Mouse (Mus musculus): ENCODE results near the gene Zfp592. TPM values are rescaled to one million over a fixed set of nuclear protein-coding genes. Genes with fewer than 3 reads are reported as not detected.

The Zfp592 gene
- 17.3 and 19.9 TPM in 2 replicates for polyA plus RNA-seq (2012; rRNA removed)

GRCm38 (mm10) chr7:80992980-80993833 is at the start of gene Zfp592:
Gene Zfp592 (plus strand): TSS chr7:80993681.
- H3K4me3 ChIP-seq (replicated peaks; ENCODE audit: insufficient read depth, low read depth, low read length), result peak within 1 kb of the TSS; percentile 99
- H3K27me3 ChIP-seq (ENCODE audit: control insufficient read depth, insufficient read depth, low read length), result no peaks in the 10 kb centered on the region
- under 1% methylated on average over 96 of the region's 102 CpGs for WGBS
- peak; percentile 86 to 87 for DNase-seq
- H3K4me1 ChIP-seq (ENCODE audit: control insufficient read depth, insufficient read depth, low read length), result peaks cover 2% of the 10 kb centered on the region; the same call in 1 of the 2 replicates
- peak within 1 kb of the TSS; percentile 92 for H3K27ac ChIP-seq (ENCODE audit: insufficient read depth, low read length)
- TF ChIP-seq CTCF (IDR thresholded peaks at IDR 0.05; ENCODE audit: borderline replicate concordance, insufficient read depth, low read depth, low read length) (no peak), POLR2A (IDR thresholded peaks at IDR 0.05; ENCODE audit: borderline replicate concordance, insufficient read depth, low read length) (peak; percentile 2; the same call in 1 of the 2 replicates)

- Histone ChIP-seq H3K4me3 (replicated peaks; ENCODE audit: insufficient read depth, low read depth, low read length) (peak within 1 kb of the TSS; percentile 77), H3K27ac (ENCODE audit: insufficient read depth, low read length) (peak within 1 kb of the TSS; percentile 91), H3K27me3 (ENCODE audit: control insufficient read depth, insufficient read depth, low read length) (no peaks in the 10 kb centered on the region), H3K4me1 (ENCODE audit: control insufficient read depth, insufficient read depth, low read length) (no peaks in the 10 kb centered on the region; the same call in 1 of the 2 replicates)
- 2% methylated on average over 44 of the region's 44 CpGs for WGBS
- no peak for TF ChIP-seq CTCF (IDR thresholded peaks at IDR 0.05; ENCODE audit: borderline replicate concordance, insufficient read depth, low read depth, low read length)
- TF ChIP-seq POLR2A (IDR thresholded peaks at IDR 0.05; ENCODE audit: borderline replicate concordance, insufficient read depth, low read length), result peak; percentile 83
- peak; percentile 96 to 98 for DNase-seq
These were observed 45.8 kb upstream of the Zfp592 start, which contains the start of gene Sec11a for GRCm38 (mm10) chr7:80947445-80948350. Gene Sec11a (minus strand): TSS chr7:80947780.

GRCm38 (mm10) chr7:80951461-80951860 is 42.0 kb upstream of the Zfp592 start:
- TF ChIP-seq CTCF (IDR thresholded peaks at IDR 0.05; ENCODE audit: borderline replicate concordance, insufficient read depth, low read depth, low read length) (no peak), POLR2A (IDR thresholded peaks at IDR 0.05; ENCODE audit: borderline replicate concordance, insufficient read depth, low read length) (no peak)
- WGBS, result 89% methylated on average over 4 of the region's 4 CpGs
- no peaks in the 10 kb centered on the region; the same call in 1 of the 2 replicates for H3K4me1 ChIP-seq (ENCODE audit: control insufficient read depth, insufficient read depth, low read length)
- no peak for DNase-seq
- H3K27ac ChIP-seq (ENCODE audit: insufficient read depth, low read length), result no peak overlapping the region
- H3K27me3 ChIP-seq (ENCODE audit: control insufficient read depth, insufficient read depth, low read length), result no peaks in the 10 kb centered on the region
- H3K4me3 ChIP-seq (replicated peaks; ENCODE audit: insufficient read depth, low read depth, low read length), result no peak overlapping the region

GRCm38 (mm10) chr7:80952140-80952539 is 41.3 kb upstream of the Zfp592 start:
- TF ChIP-seq CTCF (IDR thresholded peaks at IDR 0.05; ENCODE audit: borderline replicate concordance, insufficient read depth, low read depth, low read length), result no peak
- no peak for TF ChIP-seq POLR2A (IDR thresholded peaks at IDR 0.05; ENCODE audit: borderline replicate concordance, insufficient read depth, low read length)
- 67% methylated on average over 3 of the region's 3 CpGs for WGBS

GRCm38 (mm10) chr7:80954251-80954650 is 39.2 kb upstream of the Zfp592 start:
- TF ChIP-seq CTCF (IDR thresholded peaks at IDR 0.05; ENCODE audit: borderline replicate concordance, insufficient read depth, low read depth, low read length), result no peak
- TF ChIP-seq POLR2A (IDR thresholded peaks at IDR 0.05; ENCODE audit: borderline replicate concordance, insufficient read depth, low read length), result no peak
- Histone ChIP-seq H3K27me3 (ENCODE audit: control insufficient read depth, insufficient read depth, low read length) (no peaks in the 10 kb centered on the region), H3K4me1 (ENCODE audit: control insufficient read depth, insufficient read depth, low read length) (no peaks in the 10 kb centered on the region), H3K4me3 (replicated peaks; ENCODE audit: insufficient read depth, low read depth, low read length) (no peak overlapping the region), H3K27ac (ENCODE audit: insufficient read depth, low read length) (no peak overlapping the region)
- WGBS, result 77% methylated on average over 2 of the region's 2 CpGs
- DNase-seq, result no peak

More at GRCm38 (mm10) chr7:80952140-80952539, 41.3 kb upstream of the Zfp592 start:
- no peak overlapping the region for H3K27ac ChIP-seq (ENCODE audit: insufficient read depth, low read length)
- no peak overlapping the region for H3K4me3 ChIP-seq (replicated peaks; ENCODE audit: insufficient read depth, low read depth, low read length)
- no peaks in the 10 kb centered on the region; the same call in 1 of the 2 replicates for H3K4me1 ChIP-seq (ENCODE audit: control insufficient read depth, insufficient read depth, low read length)
- H3K27me3 ChIP-seq (ENCODE audit: control insufficient read depth, insufficient read depth, low read length), result no peaks in the 10 kb centered on the region
- no peak for DNase-seq

GRCm38 (mm10) chr7:80956891-80957290 is 36.6 kb upstream of the Zfp592 start:
- no peaks in the 10 kb centered on the region for H3K4me1 ChIP-seq (ENCODE audit: control insufficient read depth, insufficient read depth, low read length)
- WGBS, result 37% methylated on average over 2 of the region's 2 CpGs
- H3K27ac ChIP-seq (ENCODE audit: insufficient read depth, low read length), result no peak overlapping the region
- no peak for DNase-seq
- no peak overlapping the region for H3K4me3 ChIP-seq (replicated peaks; ENCODE audit: insufficient read depth, low read depth, low read length)
- H3K27me3 ChIP-seq (ENCODE audit: control insufficient read depth, insufficient read depth, low read length), result no peaks in the 10 kb centered on the region
- no peak for TF ChIP-seq CTCF (IDR thresholded peaks at IDR 0.05; ENCODE audit: borderline replicate concordance, insufficient read depth, low read depth, low read length)
- no peak for TF ChIP-seq POLR2A (IDR thresholded peaks at IDR 0.05; ENCODE audit: borderline replicate concordance, insufficient read depth, low read length)

- Histone ChIP-seq H3K4me1 (ENCODE audit: control insufficient read depth, insufficient read depth, low read length) (no peaks in the 10 kb centered on the region), H3K27me3 (ENCODE audit: control insufficient read depth, insufficient read depth, low read length) (no peaks in the 10 kb centered on the region), H3K4me3 (replicated peaks; ENCODE audit: insufficient read depth, low read depth, low read length) (no peak overlapping the region), H3K27ac (ENCODE audit: insufficient read depth, low read length) (no peak overlapping the region)
- no peak for TF ChIP-seq CTCF (IDR thresholded peaks at IDR 0.05; ENCODE audit: borderline replicate concordance, insufficient read depth, low read depth, low read length)
- WGBS, result 89% methylated on average over 3 of the region's 3 CpGs
- DNase-seq, result no peak
These were observed 34.5 kb upstream of the Zfp592 start for GRCm38 (mm10) chr7:80959003-80959402.
